Mouse (Mus musculus) neural tube, embryonic 12.5 days (tissue): ENCODE results near the gene Bclaf3. TPM values are rescaled to one million over a fixed set of nuclear protein-coding genes. Genes with fewer than 3 reads are reported as not detected.
"Not testable (repeated sequence)": the region's sequence is repeated elsewhere in the genome, so short reads cannot be mapped to it uniquely, and the experiment has no call there.

Source experiments
- ATAC-seq: fragments of 200-750 bp; cut with Nextera tagmentation; 2 replicates; pipeline ENCODE4 v1.8.0; 2017; ENCODE audit warnings: low read depth, mild to moderate bottlenecking, moderate TSS enrichment, moderate library complexity; ENCODE audit not compliant: low FRiP score
- H3K27ac ChIP-seq: fragments of 300-500 bp; sonication (generic); 2 replicates; pipeline ENCODE4 v1.5.1; 2016
- H3K27me3 ChIP-seq: fragments of 300-500 bp; sonication (generic); replicated peaks from 2 replicates; pipeline ENCODE4 v1.6.1; 2016; ENCODE audit warnings: mild to moderate bottlenecking
- H3K36me3 ChIP-seq: fragments of 300-500 bp; sonication (generic); 2 replicates; pipeline ENCODE4 v1.6.1; 2016; ENCODE audit warnings: mild to moderate bottlenecking
- H3K4me1 ChIP-seq: fragments of 300-500 bp; sonication (generic); 2 replicates; pipeline ENCODE4 v1.6.1; 2016
- H3K4me2 ChIP-seq: fragments of 300-500 bp; sonication (generic); replicated peaks from 2 replicates; pipeline ENCODE4 v1.6.1; 2016; ENCODE audit warnings: mild to moderate bottlenecking
- H3K4me3 ChIP-seq: fragments of 300-500 bp; sonication (generic); 2 replicates; pipeline ENCODE4 v1.5.1; 2016
- H3K9ac ChIP-seq: fragments of 300-500 bp; sonication (generic); 2 replicates; pipeline ENCODE4 v1.6.1; 2016; ENCODE audit warnings: mild to moderate bottlenecking
- H3K9me3 ChIP-seq: fragments of 300-500 bp; sonication (generic); 2 replicates; pipeline ENCODE4 v1.6.1; 2016; ENCODE audit warnings: mild to moderate bottlenecking
- WGBS: fragments of 180-500 bp; shearing (Covaris S2); methylation state at CpG from one replicate; pipeline ENCODE4 v1.1.7; 2016; 5-methylcytosine and 5-hydroxymethylcytosine counted together
- polyA plus RNA-seq: library from polyadenylated mRNA; unstranded; fragments of >200 nt; fragmentation: Nextera tagmentation; extraction: Ambion mirVana; gene quantifications from 2 replicates; pipeline ENCODE4 v1.2.1, GENCODE M21; 2016

Gene Bclaf3
- polyA plus RNA-seq, 1 experiment from 2014 or later: 28.5 TPM

- H3K27ac ChIP-seq: 0 out of 2 replicates have a peak overlapping the region, but pooled peaks have one; percentile 37
- WGBS: 10% methylated on average over 39 of the region's 56 CpGs
- H3K4me3 ChIP-seq: peak overlapping the region; percentile 64
- H3K36me3 ChIP-seq: no peaks in the 10 kb centered on the region
- H3K27me3 ChIP-seq: no peaks in the 10 kb centered on the region
- ATAC-seq: peak; percentile 67
- H3K9ac ChIP-seq: peak overlapping the region; percentile 64
- no peaks in the 10 kb centered on the region for H3K9me3 ChIP-seq
- no peaks in the 10 kb centered on the region for H3K4me1 ChIP-seq
- H3K4me2 ChIP-seq: peak overlapping the region; percentile 57
Observed at GRCm38 (mm10) chrX:159532811-159533462, 6.4 kb downstream of the Bclaf3 start.

DNA sequence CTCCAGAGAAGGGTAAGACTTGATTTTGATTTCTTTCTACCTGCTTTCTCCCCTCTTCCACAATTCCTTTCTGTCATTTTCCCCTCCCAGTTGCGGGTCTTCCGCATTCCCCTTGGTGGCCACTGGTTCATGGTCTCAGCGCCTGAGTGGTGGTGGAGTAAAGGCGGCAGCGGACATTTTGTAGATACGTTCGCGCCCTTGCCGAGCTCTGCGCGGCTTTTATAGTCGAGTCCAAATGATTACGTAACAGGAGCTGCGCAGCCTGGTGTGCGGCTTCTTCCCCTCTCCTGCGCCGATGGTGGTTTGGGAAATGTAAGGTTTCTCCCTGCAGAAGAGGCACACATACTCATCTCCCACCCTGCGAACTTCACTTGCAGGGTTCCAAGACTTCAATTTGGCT lies 15.4 kb downstream of the Bclaf3 start:
- Histone ChIP-seq H3K27me3 (no peaks in the 10 kb centered on the region), H3K27ac (no peak overlapping the region), H3K4me1 (no peaks in the 10 kb centered on the region), H3K9ac (no peak overlapping the region), H3K4me3 (no peak overlapping the region), H3K4me2 (no peak overlapping the region), H3K9me3 (no peaks in the 10 kb centered on the region), H3K36me3 (no peaks in the 10 kb centered on the region)
- 86% methylated on average over 18 of the region's 18 CpGs for WGBS
- ATAC-seq: no peak

GRCm38 (mm10) chrX:159547093-159547492 lies 20.6 kb downstream of the Bclaf3 start:
- Histone ChIP-seq H3K9ac (no peak overlapping the region), H3K4me3 (no peak overlapping the region), H3K36me3 (peaks cover 3% of the 10 kb centered on the region; the same call in 1 of the 2 replicates), H3K9me3 (no peaks in the 10 kb centered on the region), H3K4me1 (no peaks in the 10 kb centered on the region), H3K27me3 (no peaks in the 10 kb centered on the region), H3K27ac (no peak overlapping the region), H3K4me2 (no peak overlapping the region)
- 92% methylated on average over 5 of the region's 5 CpGs for WGBS
- no peak for ATAC-seq

GRCm38 (mm10) chrX:159584738-159585137 lies 58.2 kb downstream of the Bclaf3 start:
- H3K4me3 ChIP-seq, H3K9ac ChIP-seq, H3K27me3 ChIP-seq, H3K4me1 ChIP-seq, ATAC-seq, H3K4me2 ChIP-seq, H3K36me3 ChIP-seq, H3K9me3 ChIP-seq, H3K27ac ChIP-seq: not testable (repeated sequence)
- 63% methylated on average over 7 of the region's 7 CpGs for WGBS

DNA sequence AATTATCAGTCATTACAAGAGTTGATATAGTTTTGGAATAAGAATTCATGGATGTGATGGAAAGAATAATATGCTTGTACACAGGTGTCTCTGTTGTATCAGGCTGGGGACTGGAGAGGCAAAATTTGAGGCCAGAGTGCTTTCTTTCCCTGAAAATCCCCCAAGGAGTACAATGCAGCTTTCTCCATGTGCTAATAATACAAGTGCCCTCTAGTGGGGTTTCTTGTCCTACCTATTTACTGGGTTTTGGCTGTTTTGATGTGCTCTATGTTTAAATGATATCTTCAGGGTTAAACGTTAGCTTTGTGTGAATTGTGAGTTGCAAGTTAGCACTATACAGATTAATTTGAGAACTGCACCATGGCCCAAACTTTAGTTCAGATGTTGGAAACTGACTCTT lies 65.1 kb downstream of the Bclaf3 start:
- no peaks in the 10 kb centered on the region for H3K4me1 ChIP-seq
- no peak overlapping the region for H3K9ac ChIP-seq
- H3K27ac ChIP-seq: no peak overlapping the region
- no peaks in the 10 kb centered on the region for H3K36me3 ChIP-seq
- ATAC-seq: no peak
- no peak overlapping the region for H3K4me2 ChIP-seq
- H3K4me3 ChIP-seq: no peak overlapping the region
- no peaks in the 10 kb centered on the region for H3K9me3 ChIP-seq
- WGBS: 64% methylated on average over 1 of the region's 1 CpGs
- H3K27me3 ChIP-seq: no peaks in the 10 kb centered on the region

DNA sequence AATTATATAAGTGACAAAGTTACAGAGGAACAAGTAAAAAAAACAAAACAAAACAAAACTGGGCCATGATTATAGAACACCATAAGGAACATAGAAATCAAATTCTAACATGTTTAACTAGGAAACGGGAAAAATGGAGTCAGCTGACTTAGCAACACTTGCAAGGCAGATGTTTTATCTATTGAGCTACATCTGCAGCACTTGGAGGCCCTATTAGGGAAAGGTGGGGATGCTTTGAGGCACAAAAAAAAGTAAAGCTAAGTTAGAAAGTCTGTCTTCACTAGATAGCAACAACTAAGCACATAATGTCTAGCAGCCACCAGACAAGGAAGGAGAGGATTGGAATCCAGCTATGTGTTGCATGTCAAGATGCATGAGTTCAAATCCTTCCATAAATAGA lies 71.0 kb downstream of the Bclaf3 start:
- H3K27ac ChIP-seq: no peak overlapping the region
- H3K4me2 ChIP-seq: no peak overlapping the region
- no peaks in the 10 kb centered on the region for H3K4me1 ChIP-seq
- 68% methylated on average over 1 of the region's 1 CpGs for WGBS
- no peaks in the 10 kb centered on the region for H3K9me3 ChIP-seq
- H3K27me3 ChIP-seq: no peaks in the 10 kb centered on the region
- ATAC-seq: no peak
- no peak overlapping the region for H3K9ac ChIP-seq
- H3K4me3 ChIP-seq: no peak overlapping the region
- no peaks in the 10 kb centered on the region for H3K36me3 ChIP-seq

GRCm38 (mm10) chrX:159604832-159605231 lies 78.3 kb downstream of the Bclaf3 start:
- 88% methylated on average over 2 of the region's 2 CpGs for WGBS
- H3K27ac ChIP-seq: no peak overlapping the region
- H3K36me3 ChIP-seq: no peaks in the 10 kb centered on the region

GRCm38 (mm10) chrX:159606936-159607335 lies 80.4 kb downstream of the Bclaf3 start:
- H3K9ac ChIP-seq: no peak overlapping the region
- no peaks in the 10 kb centered on the region for H3K9me3 ChIP-seq
- no peaks in the 10 kb centered on the region for H3K4me1 ChIP-seq
- no peak for ATAC-seq
- no peak overlapping the region for H3K27ac ChIP-seq
- H3K36me3 ChIP-seq: no peaks in the 10 kb centered on the region
- WGBS: 43% methylated on average over 6 of the region's 6 CpGs
- no peak overlapping the region for H3K4me2 ChIP-seq
- H3K27me3 ChIP-seq: no peaks in the 10 kb centered on the region
- no peak overlapping the region for H3K4me3 ChIP-seq

More at GRCm38 (mm10) chrX:159604832-159605231, 78.3 kb downstream of the Bclaf3 start:
- Histone ChIP-seq H3K4me1 (no peaks in the 10 kb centered on the region), H3K27me3 (no peaks in the 10 kb centered on the region), H3K4me3 (no peak overlapping the region), H3K9ac (no peak overlapping the region), H3K4me2 (no peak overlapping the region), H3K9me3 (no peaks in the 10 kb centered on the region)
- ATAC-seq: no peak

- 32% methylated on average over 12 of the region's 12 CpGs for WGBS
- Histone ChIP-seq H3K27me3 (0 out of 2 replicates have a peak, but pooled peaks cover 2% of the 10 kb centered on the region), H3K4me3 (peak overlapping the region; percentile 54), H3K27ac (no peak overlapping the region), H3K9ac (0 out of 2 replicates have a peak overlapping the region, but pooled peaks have one; percentile 62), H3K4me2 (peak overlapping the region; percentile 66), H3K36me3 (no peaks in the 10 kb centered on the region), H3K4me1 (no peaks in the 10 kb centered on the region), H3K9me3 (no peaks in the 10 kb centered on the region)
- peak; percentile 61 for ATAC-seq
Observed at GRCm38 (mm10) chrX:159626208-159626906, 99.9 kb downstream of the Bclaf3 start.

DNA sequence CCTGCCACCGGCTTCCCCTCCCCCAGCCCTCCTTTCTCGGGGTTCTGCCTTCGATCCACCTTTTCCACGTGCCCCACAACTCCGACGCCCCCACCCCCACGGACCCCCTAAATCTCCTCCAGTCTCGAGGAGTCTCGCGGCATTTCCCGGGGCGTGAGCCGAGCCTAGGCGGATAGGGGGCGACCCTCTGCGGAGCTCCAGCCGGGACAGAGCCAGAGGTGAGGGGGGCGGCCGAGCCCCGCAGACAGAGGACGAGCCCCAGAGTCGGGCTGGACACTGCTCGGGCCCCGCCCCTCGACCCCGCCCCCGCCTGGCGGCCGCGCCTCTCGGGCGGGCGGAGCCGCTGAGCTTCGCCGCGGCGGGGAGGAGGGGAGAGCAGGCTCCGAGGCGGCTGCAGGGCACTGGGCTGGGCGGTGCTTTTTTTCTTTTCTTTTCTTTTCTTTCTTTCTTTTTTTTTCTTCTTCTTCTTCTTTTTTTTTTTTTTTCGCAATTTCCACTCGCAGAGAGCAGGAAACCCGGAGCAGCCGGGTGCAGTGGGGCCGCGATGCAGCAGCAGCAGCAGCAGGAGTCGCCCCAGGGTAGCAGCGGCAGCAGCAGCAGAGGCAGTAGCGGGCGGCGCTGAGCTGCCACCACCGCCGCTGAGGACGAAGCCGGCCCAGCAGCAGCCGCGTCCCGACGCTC lies 100.6 kb downstream of the Bclaf3 start, which contains the start of gene Sh3kbp1:
TSS of gene Sh3kbp1 (plus strand) at position 366 of the 681 bp plus-strand sequence.
- H3K27ac ChIP-seq: peak within 1 kb of the TSS; percentile 20; the same call in 1 of the 2 replicates
- peak within 1 kb of the TSS; percentile 66 for H3K4me2 ChIP-seq
- H3K27me3 ChIP-seq: 0 out of 2 replicates have a peak, but pooled peaks cover 2% of the 10 kb centered on the region
- ATAC-seq: peak; percentile 84
- H3K36me3 ChIP-seq: no peaks in the 10 kb centered on the region
- H3K9ac ChIP-seq: peak within 1 kb of the TSS; percentile 62
- H3K4me3 ChIP-seq: peak within 1 kb of the TSS; percentile 54
- WGBS: 12% methylated on average over 54 of the region's 60 CpGs
- H3K9me3 ChIP-seq: no peaks in the 10 kb centered on the region
- no peaks in the 10 kb centered on the region for H3K4me1 ChIP-seq

DNA sequence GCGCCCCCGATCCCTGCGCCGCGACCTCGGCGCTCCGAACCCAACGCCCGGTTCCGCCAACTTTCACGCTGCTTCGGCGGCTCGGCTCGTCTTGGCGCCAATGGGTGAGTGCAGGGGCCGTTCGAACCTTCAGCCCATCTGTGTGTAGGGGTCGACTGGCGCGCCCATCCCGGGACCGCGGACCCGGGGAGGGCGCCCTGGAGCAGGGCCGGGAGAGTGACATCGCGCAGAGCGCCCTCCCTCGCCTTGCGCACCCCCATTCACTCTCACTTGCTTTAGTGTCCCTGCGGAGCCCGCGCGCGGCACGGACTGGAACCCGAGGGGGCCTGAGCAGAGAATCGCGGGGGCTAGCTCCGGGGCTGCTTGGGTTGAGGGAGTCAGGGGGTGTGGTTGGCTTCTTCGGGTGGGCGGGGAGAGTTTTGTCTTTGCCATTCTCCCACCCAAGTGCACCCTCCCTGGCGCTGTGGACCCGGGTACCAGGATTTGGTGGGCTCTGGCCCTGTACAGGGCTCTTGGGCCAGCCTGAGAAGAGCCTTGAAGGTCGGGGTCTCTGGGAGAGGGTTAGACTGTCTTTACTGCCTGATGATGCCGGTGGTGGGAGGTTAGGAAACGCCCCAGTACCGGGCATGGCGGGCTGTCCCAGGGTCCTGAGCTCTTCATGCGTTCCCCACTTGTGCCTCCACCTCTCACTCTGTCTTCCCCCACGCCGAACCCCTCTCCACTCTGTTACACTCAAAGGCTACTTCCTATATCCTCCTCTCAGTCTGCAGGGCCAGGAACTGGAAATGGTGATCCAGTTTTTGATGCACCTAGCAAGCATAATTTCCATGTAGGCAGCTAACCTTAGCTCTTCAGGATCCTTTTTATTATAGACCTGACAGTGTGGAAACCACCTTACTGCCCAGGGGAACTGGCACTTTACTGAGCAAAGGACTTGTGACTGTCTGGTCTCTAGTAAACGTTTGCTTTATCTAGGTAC lies 101.4 kb downstream of the Bclaf3 start:
- peak overlapping the region; percentile 62 for H3K9ac ChIP-seq
- 22% methylated on average over 55 of the region's 56 CpGs for WGBS
- H3K27ac ChIP-seq: peak overlapping the region; percentile 20; the same call in 1 of the 2 replicates
- H3K4me2 ChIP-seq: peak overlapping the region; percentile 66
- H3K9me3 ChIP-seq: no peaks in the 10 kb centered on the region
- H3K4me1 ChIP-seq: no peaks in the 10 kb centered on the region
- H3K36me3 ChIP-seq: no peaks in the 10 kb centered on the region
- 0 out of 2 replicates have a peak, but pooled peaks cover 2% of the 10 kb centered on the region for H3K27me3 ChIP-seq
- H3K4me3 ChIP-seq: peak overlapping the region; percentile 54
- ATAC-seq: peak; percentile 76
